Mouse (Mus musculus) adrenal gland, postnatal 36 days (tissue): ENCODE measurements around the gene Olfr1175-ps. TPM values are rescaled to one million over a fixed set of nuclear protein-coding genes. Genes with fewer than 3 reads are reported as not detected.

Experiments
- DNase-seq, 2 experiments: peaks; one replicate each; pipeline ENCODE4 v3.0.0; 2021; ENCODE audit warnings: mixed read lengths in 1 of 2
- long read RNA-seq, 2 experiments: library from polyadenylated mRNA; stranded (forward); transcript quantifications; one replicate each; pipeline ENCODE4 v2.0.0; 2021; ENCODE audit warnings: borderline sequencing depth in 2 of 2
- total RNA-seq, 2 experiments: library from RNA; stranded (reverse); gene quantifications; 2 replicates each; pipeline ENCODE4 v1.2.3; 2021

Gene Olfr1175-ps
- total RNA-seq = not detected
- long read RNA-seq, experiment 1 = 0 reads
- long read RNA-seq, experiment 2 = 0 reads

- DNase-seq = no peak
Measured at GRCm38 (mm10) chr2:88327115-88327514, at the start of gene Olfr1175-ps. Gene Olfr1175-ps (minus strand): TSS chr2:88327215.

GRCm38 (mm10) chr2:88356304-88356703 lies 29.3 kb upstream of the Olfr1175-ps start:
- no peak for DNase-seq

GRCm38 (mm10) chr2:88346392-88346791 lies 19.4 kb upstream of the Olfr1175-ps start, which contains the start of gene Olfr1177-ps:
Gene Olfr1177-ps (minus strand): TSS chr2:88346492.
- no peak for DNase-seq

GRCm38 (mm10) chr2:88336421-88336820 lies 9.4 kb upstream of the Olfr1175-ps start, which contains the start of gene Olfr1176:
Gene Olfr1176 (plus strand): TSS chr2:88336721.
- DNase-seq = no peak

- no peak for DNase-seq
Measured at GRCm38 (mm10) chr2:88315035-88315434, 12.0 kb downstream of the Olfr1175-ps start, which contains the start of gene Olfr1174-ps. Gene Olfr1174-ps (minus strand): TSS chr2:88315135.

- DNase-seq = no peak
Measured at GRCm38 (mm10) chr2:88279775-88280174, 47.2 kb downstream of the Olfr1175-ps start, which contains the start of gene Olfr1173. Gene Olfr1173 (minus strand): TSS chr2:88279875.

Other genes with a start within 250 kb of the Olfr1175-ps start
- not detected for gene Olfr1164, start 233.2 kb downstream of the Olfr1175-ps start, total RNA-seq
- gene Olfr1166, start 198.9 kb downstream of the Olfr1175-ps start, total RNA-seq = not detected
- gene Olfr1167, start 172.0 kb downstream of the Olfr1175-ps start, total RNA-seq = not detected
- gene Olfr1168, start 145.3 kb downstream of the Olfr1175-ps start, total RNA-seq = not detected
- gene Olfr1170, start 98.9 kb downstream of the Olfr1175-ps start, total RNA-seq = not detected
- gene Olfr1173, start 47.3 kb downstream of the Olfr1175-ps start, total RNA-seq = not detected
- not detected for gene Olfr1174-ps, start 12.1 kb downstream of the Olfr1175-ps start, total RNA-seq
- not detected for gene Olfr1176, start 9.5 kb upstream of the Olfr1175-ps start, total RNA-seq
- gene Olfr1177-ps, start 19.3 kb upstream of the Olfr1175-ps start, total RNA-seq = not detected
- gene Olfr1178, start 59.8 kb upstream of the Olfr1175-ps start, total RNA-seq = not detected
- not detected for gene Olfr1179, start 79.2 kb upstream of the Olfr1175-ps start, total RNA-seq
- gene Olfr1180, start 91.9 kb upstream of the Olfr1175-ps start, total RNA-seq = not detected
- gene Olfr1181, start 99.0 kb upstream of the Olfr1175-ps start, total RNA-seq = not detected
- gene Gm13757, start 121.9 kb upstream of the Olfr1175-ps start, total RNA-seq = not detected
- not detected for gene Olfr1183, start 127.7 kb upstream of the Olfr1175-ps start, total RNA-seq
- not detected for gene Olfr1184, start 156.4 kb upstream of the Olfr1175-ps start, total RNA-seq
- not detected for gene Olfr1185-ps1, start 166.1 kb upstream of the Olfr1175-ps start, total RNA-seq
- gene Olfr1186, start 191.3 kb upstream of the Olfr1175-ps start, total RNA-seq = not detected
- not detected for gene Olfr1188, start 229.7 kb upstream of the Olfr1175-ps start, total RNA-seq